Mouse (Mus musculus) R1 (cell line): ENCODE results near the gene Gm3336.

ENCODE experiments used
- DNase-seq: peaks from one replicate; pipeline ENCODE4 v3.0.0-alpha.2; 2018; ENCODE audit warnings: low read depth, low spot score

Gene Gm3336

DNA sequence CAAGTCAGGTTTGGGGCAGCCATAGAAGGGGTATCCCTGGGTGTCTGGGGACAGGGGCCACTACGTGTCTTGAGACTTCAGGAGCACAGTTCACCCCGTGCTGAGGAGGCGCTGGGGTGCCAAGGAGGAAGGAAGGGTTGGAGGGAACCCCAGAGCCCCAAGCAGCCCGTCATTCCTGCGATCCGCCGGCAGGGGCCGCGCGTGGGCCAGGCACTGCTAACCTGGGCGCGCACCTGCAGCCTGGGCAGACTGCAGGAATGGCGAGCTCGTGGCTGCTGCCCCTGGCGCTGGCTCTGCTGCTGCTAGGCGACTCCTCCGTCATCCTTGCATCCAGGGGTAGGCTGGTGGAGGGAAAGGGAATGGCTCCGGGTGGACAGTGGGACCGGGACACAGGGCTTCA is at the start of gene Gm3336:
TSS of gene Gm3336 (plus strand) at position 247 of the 400 bp plus-strand sequence.
- DNase-seq = peak; percentile 78

DNA sequence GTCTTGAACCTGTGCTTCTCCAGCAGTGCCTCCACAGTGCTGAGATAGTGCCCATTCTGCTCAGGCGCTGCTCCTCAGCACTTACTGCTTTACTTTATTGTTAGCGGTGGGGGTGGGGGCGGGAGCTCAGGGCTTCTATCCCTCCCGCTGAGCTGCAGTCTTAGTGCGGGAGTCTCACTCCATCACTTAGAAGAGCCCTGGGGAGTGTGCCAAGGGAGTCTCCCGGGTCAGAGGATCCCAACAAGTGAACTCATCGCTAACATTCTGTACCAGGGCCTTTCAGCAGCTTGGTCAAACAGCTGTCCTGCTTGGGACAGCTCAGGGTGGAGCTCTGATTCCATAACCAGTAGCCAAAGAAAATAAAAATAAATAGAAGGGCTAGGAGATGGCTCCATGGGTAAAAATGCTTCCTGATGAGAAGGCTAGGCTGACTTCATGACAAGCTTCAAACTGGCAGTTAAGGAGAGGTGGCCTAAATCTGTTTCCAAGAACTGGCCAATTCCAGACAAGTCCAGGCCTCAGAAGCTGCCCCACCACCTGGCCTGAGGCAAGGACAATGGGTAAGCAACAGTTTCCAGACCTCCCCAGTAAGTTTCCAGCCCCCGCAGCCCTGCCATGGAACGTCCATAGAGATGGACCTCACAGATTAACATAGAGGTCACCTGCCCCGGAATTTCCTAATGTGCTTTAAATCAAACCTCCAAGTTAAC is 46.6 kb upstream of the Gm3336 start:
- DNase-seq = no peak

DNA sequence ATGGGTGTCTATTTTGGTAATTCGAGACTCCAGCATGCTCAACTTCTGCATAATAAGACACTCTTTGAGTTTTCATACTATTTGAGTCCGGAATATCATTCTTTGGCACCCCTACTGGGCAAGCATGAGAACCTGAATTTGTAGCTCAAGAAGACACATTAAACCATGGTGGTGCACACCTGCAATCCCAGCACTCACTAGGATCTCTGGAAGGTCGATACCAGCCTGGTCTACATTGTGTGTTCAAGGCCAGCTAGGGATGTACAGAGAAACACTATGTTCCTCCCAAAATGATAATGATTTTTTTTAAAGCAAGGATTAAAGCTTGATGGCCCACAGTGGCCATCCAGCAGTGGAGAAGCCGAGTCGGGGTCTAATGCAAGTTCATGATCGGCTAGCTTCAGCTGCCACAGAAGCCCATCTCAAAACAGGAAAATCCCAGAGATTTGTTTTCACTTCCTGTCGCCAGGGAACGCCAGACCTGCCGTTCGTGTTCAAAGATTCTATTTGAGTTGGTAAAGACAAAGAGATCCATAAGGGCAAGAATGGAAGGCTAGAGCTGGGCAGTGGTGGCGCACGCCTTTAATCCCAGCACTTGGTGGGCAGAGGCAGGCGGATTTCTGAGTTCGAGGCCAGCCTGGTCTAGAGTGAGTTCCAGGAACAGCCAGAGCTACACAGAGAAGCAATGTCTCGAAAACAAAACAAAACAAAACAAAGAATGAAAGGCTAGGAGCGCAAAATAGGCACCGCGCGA is 45.8 kb upstream of the Gm3336 start:
- no peak for DNase-seq

DNA sequence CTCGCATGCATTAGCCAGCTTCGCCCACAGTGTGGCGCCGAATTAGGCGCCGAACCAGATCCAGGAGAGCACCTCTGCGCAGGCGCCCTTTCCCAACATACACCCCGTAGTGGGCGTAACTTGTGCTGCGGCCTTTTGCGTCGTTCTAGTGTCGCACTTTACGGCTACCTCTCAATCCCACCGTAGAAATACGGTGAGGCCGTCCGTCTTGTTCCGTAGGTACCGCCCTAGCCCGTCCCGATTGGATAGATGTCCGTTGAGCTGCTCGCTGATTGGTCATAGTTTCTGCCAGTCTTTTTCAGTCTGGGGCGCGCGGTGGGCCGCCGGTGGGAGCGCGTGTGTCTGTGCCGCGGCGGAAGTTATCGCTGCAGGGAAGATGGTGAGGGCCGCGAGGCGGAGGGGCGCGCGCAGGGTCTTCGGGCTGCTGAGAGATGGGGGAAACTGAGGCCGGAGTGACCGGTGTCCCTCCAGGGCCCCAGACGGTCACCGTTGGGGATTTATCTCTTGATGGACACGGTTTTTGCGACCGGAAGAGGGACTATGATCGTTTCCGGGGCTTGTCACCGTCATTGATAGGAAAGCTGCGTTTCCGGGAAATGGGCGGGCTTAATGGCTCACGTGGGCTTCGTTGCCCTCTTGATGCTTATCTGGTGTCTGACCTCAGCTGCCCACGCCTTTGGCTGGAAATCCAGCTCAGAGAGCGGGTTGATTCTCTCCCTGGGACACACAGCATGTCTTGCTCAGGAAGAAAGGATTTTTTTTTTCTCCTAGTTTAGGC is 45.1 kb upstream of the Gm3336 start, which contains the start of gene Lsm4:
TSS of gene Lsm4 (plus strand) at position 170 of the 778 bp plus-strand sequence.
- peak; percentile 100 for DNase-seq

DNA sequence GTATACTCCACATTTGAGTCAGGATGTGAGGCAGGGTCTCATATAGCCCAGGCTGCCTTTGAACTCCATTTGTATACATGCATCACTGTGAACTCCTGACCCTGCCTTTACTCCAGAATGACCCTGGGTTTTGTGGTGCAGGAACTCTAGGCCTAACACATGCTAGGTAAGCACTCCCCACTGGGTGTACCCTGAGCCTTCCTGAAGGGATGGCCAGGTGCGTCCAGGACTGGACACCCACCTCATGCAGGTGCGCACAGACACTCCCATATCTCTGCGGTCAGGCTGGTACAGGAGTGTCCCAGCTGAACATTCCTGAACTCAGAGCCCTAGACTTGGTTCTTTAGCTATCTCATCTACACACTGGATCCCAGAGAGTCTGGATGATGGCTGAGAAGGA is 44.2 kb upstream of the Gm3336 start:
- DNase-seq = peak; percentile 37

DNA sequence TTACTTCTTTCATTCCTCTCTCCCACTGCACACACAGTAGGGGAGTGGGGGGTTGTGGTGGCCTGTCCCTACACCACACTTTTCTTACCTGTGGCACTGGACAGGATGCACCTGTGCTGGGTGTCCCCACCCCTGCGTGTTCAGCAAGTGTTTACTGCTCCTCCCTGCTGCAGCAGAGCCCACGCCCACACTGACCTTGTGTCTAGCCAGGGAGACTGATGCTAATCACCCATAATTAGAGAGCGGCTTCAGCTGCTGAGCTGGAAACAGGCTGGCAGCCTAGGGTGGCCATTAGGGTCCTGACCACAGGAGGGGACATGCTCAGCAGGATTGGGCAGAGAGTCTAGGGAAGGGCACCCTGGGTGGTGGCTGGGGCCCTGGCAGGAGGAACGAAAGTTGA is 43.6 kb upstream of the Gm3336 start:
- peak; percentile 50 for DNase-seq

DNA sequence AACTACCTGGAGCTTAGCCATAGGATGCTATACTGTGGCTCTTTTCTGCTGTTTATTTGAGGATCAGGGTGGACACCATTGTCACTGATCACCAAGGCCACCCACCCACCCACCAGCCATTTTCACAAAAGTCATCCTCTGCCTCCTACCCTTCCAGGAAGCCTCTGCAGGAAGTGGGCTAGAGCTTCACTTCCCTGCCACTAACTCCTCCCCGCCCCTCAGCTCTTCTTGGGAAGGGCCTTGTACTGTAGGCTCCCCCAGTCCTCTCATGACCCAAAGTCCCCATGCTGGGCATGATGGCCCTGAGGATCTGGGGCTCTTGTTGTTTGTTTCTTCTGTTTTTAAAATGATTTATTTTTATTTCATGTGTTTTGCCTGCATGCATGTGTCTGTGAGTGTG is 43.0 kb upstream of the Gm3336 start:
- peak; percentile 57 for DNase-seq

DNA sequence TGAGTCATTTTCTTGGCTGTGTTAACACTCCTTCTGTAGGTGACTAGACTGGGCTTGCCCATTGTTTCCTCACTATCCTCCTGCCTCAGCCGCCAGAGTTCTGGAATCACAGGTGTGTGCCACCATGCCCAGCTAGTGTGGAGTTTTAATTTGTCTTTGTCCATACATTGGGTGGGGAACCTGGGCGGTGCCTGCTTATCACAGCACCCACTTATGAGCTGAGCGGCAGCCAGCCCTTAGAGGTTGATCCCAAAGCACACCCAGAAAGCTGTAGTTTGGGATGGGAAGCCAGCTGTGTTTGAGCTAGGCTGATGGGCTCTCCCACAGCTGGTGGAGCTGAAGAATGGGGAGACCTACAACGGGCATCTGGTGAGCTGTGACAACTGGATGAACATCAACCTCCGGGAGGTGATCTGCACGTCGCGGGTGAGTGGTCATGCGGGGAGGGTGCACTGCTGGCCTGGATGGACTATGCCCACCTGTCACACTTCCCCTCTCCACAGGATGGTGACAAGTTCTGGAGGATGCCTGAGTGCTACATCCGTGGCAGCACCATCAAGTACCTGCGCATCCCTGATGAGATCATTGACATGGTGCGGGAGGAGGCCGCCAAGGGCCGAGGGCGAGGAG is 40.8 kb upstream of the Gm3336 start:
- DNase-seq = no peak

DNA sequence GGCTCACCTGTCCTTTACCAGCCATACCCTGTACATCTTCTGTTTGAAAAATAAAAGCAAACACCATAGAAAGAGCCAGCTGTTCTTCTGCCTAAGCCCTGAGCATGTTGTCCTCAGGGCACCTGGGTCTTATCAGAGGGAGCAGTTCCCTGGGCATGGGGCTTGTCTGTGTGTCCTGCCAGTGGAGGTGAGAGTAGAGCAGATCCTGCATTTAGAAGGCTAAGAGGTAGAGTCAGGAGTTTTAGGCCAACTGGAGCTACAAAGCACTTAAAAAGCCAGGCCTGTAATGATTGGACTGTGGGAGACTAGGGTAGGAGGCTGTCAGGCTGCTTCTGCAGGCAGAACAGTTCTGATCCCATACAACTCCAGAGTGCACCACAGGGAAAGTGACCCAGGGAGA is 39.7 kb upstream of the Gm3336 start:
- DNase-seq = no peak

DNA sequence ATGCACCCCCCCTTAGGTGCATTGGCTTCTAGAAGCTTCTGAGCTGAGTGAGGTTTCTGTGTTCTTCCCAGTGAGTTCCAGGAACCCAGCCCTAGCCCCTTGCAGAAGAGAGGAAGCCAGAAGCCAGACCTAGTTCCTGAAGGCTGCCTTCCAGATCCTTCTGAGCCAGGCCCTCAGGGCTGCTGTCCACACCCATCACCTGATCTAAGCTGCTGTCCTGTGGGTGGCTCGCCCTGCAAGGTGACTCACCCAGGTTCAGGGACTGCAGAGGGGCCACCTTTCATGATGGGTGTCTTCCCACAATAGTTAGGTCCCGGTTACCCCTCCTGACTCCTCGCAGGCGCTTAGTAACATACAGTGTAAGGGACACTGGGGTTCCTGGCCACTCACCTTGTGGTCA is 38.9 kb upstream of the Gm3336 start:
- no peak for DNase-seq

DNA sequence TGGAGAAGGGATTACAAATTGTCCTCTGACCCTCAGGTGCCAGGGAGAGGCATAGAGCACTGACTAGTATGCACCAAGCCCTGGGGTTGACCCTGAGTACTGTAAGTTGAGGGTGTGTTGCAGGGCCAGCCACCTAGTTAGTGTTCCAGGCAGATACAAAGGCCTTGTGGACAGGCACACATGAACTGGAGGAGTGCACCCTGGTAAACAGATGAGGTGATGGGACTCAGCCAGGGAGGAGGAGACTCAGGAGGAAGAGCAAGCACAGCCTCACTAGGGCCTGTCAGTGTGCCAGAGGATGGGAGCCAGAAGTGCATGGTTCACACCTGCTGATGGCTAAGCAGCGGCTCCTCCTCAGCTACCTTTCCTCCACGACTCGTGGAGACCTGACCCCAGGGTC is 38.3 kb upstream of the Gm3336 start:
- no peak for DNase-seq

DNA sequence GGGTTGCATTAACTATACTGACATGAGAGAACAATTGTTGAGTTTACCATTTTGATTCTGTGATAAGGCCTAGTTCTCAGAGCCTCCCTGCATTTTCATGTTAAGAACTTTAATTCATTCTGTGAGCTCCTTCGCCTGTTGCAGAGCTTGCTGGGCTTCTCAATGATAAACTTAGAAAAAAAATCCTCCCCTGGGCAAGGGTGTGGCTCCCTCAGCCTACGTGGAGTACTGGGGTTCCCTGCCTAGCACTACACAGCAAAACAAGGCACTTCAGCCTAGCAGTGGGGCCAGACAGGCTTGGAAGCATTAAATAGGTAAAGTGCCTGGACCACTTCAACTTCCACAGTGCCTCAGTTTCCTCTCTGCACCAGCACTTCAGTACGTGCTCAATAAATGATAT is 36.9 kb upstream of the Gm3336 start:
- DNase-seq = no peak

DNA sequence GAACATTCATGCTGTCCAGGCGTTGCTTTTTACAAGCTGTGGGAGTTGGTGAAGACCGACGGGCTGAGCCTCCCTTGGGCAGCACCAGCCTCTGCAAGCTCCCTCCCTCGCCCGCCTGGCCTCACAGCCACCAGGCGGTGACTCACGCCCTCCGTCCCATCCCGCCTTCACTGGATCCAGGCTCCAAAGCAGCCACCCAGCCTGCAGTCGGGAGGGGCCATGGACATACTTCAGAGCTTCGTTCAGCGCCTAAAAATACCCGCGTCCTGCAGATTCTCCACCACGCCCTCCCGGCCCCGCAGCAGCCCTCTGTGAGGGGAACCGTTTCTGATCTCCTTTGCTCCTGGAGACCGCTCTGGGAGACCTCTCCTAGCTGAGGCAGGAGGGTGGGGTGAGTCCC is 36.1 kb upstream of the Gm3336 start:
- DNase-seq = peak; percentile 72

DNA sequence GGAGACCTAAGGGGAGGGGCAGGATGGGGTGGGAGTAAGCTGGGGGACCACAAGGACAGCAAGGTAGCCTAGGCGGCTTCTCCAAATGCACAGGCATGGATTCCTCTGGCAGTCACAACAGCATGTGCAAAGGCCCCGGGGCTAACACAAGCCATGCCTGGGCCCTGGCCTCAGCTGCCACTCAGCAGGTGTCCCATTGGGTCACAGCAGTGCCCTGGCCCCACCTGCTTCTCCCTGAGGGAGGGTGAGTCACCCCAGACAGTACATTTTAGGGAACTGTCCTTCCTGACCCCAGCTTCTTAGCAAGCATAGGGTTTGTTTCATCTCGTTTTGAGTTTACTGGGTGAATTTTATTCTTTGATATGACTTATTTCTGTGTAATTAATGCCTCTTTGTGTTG is 35.7 kb upstream of the Gm3336 start:
- DNase-seq = peak; percentile 24

DNA sequence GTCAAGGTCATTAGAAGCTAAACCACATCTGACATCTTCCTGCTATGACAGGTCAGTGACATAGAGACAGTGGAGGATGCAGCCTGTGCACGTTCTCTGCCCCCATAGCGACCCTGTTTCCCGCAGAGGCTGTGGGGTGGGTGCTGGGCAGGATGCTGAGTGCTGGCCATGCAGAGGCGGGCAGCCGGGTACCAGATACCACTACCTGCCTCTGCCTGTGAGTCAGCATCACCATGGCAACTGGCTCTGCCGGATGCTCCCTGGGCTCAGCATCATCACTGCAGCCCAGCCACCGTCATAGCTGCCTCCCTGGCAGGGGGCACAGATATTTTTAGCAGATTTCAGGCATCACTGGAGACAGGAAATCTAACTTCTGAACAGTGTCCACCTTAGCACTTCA is 34.1 kb upstream of the Gm3336 start:
- DNase-seq = peak; percentile 33

DNA sequence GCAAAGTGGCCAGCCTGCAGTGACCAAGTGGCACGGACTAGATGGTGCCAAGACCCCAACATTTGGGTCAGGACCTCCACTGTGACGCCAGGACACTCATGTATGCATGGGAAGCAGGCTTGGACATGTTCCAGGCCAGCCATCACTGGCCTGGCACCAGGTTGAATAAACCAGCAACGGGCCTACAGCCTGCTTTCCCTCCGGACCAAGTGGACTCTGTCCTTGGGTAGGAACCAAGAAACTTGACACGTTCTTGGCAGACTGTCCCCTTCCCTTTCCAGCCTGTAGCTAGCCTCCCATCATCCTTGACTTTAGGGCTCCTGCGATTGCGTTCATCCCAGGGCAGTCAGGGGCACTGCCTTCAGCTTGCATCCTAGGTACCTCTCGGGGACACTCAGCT is 30.8 kb upstream of the Gm3336 start:
- no peak for DNase-seq

DNA sequence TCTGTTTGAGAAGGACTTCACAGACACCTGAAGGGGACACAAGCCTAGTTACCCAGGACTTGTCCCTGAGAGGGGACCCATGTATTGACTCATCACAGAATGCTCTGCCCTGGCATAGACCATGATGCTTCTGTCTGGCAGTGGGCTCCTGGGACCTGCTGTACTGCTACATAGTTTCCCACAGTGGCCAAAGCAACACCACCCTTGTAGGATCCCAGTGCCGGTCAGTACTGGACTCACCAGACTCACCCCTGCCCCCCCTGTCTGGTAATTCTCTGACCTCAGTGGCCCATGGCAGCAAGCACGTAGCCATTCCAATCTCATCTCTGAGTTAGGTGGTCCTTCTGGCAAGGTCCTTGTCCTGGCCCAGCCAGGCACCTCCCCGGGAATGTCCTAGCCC is 30.2 kb upstream of the Gm3336 start:
- DNase-seq = no peak

DNA sequence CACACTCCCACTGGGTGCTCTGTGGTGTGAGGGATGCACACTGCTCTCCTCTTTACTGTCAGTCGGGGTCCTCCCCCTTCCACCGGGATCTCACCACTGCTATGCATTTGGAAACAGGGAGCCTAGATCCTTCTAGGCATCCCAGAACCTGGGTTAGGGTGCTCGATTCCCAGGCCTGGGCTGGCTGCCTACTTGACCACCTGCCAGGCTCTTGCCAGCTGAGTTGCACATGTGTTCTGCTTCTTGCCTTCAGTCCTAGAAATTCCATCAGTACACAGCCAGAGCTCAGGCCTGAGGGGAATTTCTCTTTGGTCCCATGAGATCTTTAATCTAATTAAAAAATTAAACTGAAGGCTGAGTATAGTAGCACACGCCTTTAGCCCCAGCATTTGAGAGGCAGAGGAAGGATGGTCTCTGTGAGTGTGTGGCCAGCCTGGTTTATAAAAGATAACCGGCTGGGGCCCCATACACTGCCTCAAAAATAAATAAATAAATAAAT is 28.4 kb upstream of the Gm3336 start:
- DNase-seq = no peak

DNA sequence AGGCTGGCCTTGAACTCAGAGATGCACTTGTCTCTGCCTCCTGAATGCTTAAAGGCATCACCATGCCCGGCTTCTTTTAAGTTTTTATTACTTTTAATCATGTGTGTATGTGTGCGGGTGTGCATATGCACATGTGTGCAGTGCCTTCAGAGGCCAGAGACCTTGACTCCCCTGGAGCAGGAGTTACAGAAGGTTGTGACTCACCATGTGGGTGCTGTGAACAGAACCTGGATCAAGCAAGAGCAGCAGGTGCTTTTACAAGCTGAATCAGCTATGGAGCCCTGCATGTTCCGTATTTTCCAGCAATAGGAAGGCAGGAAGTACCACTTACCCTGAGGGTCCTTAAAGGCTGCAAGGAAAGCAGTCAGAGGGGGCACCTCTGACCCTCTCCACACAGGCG is 27.1 kb upstream of the Gm3336 start:
- peak; percentile 60 for DNase-seq

DNA sequence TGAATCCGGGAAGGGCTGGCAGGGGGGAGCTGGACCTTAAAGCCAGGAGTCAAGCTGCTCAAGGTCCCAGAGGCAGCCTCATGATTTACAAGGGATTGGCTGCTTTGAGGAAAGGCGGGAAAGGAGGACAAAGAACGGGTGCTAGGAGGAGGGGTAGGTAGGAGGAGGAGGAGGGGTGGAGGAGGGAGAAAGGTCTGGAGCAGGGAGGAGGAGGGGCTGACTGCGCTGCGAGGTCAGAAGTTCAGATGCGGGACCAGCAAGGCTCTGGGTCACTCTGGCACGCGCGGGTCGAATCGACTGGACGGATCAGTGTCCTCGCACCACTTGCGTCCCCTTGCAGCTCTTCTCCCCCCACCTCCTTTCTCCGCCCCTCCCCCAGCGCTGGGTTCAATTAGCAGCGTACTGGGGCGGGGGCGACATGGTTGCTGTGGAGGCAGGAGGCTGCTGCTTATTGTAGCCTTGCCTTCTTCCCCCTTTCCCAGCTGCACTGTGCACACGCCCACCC is 26.6 kb upstream of the Gm3336 start:
- DNase-seq = peak; percentile 97

DNA sequence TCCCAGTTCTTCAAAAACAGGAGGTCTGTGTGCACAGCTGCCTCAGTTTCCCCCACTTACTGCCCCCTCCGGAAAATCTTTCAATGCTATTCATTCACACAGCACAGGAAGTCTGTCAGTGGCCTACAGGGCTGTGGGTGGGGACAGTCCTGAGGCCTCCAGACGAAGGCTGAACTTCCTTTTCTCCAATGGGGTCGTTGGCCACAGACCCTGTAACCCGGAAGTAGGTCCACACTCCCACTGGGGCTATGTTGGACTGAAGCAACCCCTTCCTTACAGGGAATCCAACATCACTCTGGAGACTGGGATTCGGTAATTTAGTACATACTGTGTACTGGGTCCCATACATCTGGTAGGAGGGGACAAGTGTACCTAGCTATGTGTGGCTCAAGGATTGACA is 24.7 kb upstream of the Gm3336 start:
- DNase-seq = no peak
